Mouse (Mus musculus): ENCODE measurements around the gene Lrch3. TPM values are rescaled to one million over a fixed set of nuclear protein-coding genes. Genes with fewer than 3 reads are reported as not detected.
A peak's percentile ranks its signal among the peaks of the same experiment; 100 is the strongest.
"Not testable (repeated sequence)": the region's sequence is repeated elsewhere in the genome, so short reads cannot be mapped to it uniquely, and the experiment has no call there.

Gene Lrch3
- total RNA-seq, 2 experiments from 2014 or later, result 20.2 to 21.5 TPM

- ATAC-seq (replicated peaks; ENCODE audit: poor library complexity), result peak; percentile 46
Observed at GRCm38 (mm10) chr16:32906727-32907126, 7.2 kb upstream of the Lrch3 start.

GRCm38 (mm10) chr16:32913212-32913611 is 688 bp upstream of the Lrch3 start:
- no peak for ATAC-seq (replicated peaks; ENCODE audit: poor library complexity)

GRCm38 (mm10) chr16:32915292-32916068 is 1.6 kb downstream of the Lrch3 start:
- ATAC-seq (replicated peaks; ENCODE audit: poor library complexity), result no peak

GRCm38 (mm10) chr16:32926629-32927028 is 12.7 kb downstream of the Lrch3 start:
- not testable (repeated sequence) for ATAC-seq (replicated peaks; ENCODE audit: poor library complexity)

- no peak for ATAC-seq (replicated peaks; ENCODE audit: poor library complexity)
Observed at GRCm38 (mm10) chr16:32927044-32927443, 13.1 kb downstream of the Lrch3 start.

- no peak for ATAC-seq (replicated peaks; ENCODE audit: poor library complexity)
Observed at GRCm38 (mm10) chr16:32929918-32930317, 16.0 kb downstream of the Lrch3 start.

GRCm38 (mm10) chr16:32934470-32934869 is 20.6 kb downstream of the Lrch3 start:
- ATAC-seq (replicated peaks; ENCODE audit: poor library complexity), result no peak

- no peak for ATAC-seq (replicated peaks; ENCODE audit: poor library complexity)
Observed at GRCm38 (mm10) chr16:32935088-32935487, 21.2 kb downstream of the Lrch3 start.

- no peak for ATAC-seq (replicated peaks; ENCODE audit: poor library complexity)
Observed at GRCm38 (mm10) chr16:32937358-32937757, 23.5 kb downstream of the Lrch3 start.

GRCm38 (mm10) chr16:32939301-32939700 is 25.4 kb downstream of the Lrch3 start:
- not testable (repeated sequence) for ATAC-seq (replicated peaks; ENCODE audit: poor library complexity)

GRCm38 (mm10) chr16:32939716-32940115 is 25.8 kb downstream of the Lrch3 start:
- ATAC-seq (replicated peaks; ENCODE audit: poor library complexity), result not testable (repeated sequence)

GRCm38 (mm10) chr16:32941226-32941625 is 27.3 kb downstream of the Lrch3 start:
- ATAC-seq (replicated peaks; ENCODE audit: poor library complexity), result peak; percentile 93

GRCm38 (mm10) chr16:32942694-32943093 is 28.8 kb downstream of the Lrch3 start:
- no peak for ATAC-seq (replicated peaks; ENCODE audit: poor library complexity)

- no peak for ATAC-seq (replicated peaks; ENCODE audit: poor library complexity)
Observed at GRCm38 (mm10) chr16:32945379-32945778, 31.5 kb downstream of the Lrch3 start.

GRCm38 (mm10) chr16:32948016-32948415 is 34.1 kb downstream of the Lrch3 start:
- ATAC-seq (replicated peaks; ENCODE audit: poor library complexity), result no peak

GRCm38 (mm10) chr16:32948656-32949055 is 34.8 kb downstream of the Lrch3 start:
- ATAC-seq (replicated peaks; ENCODE audit: poor library complexity), result no peak

GRCm38 (mm10) chr16:32949281-32949680 is 35.4 kb downstream of the Lrch3 start:
- no peak for ATAC-seq (replicated peaks; ENCODE audit: poor library complexity)

GRCm38 (mm10) chr16:32951074-32951473 is 37.2 kb downstream of the Lrch3 start:
- no peak for ATAC-seq (replicated peaks; ENCODE audit: poor library complexity)

GRCm38 (mm10) chr16:32953806-32954205 is 39.9 kb downstream of the Lrch3 start:
- no peak for ATAC-seq (replicated peaks; ENCODE audit: poor library complexity)

GRCm38 (mm10) chr16:32954304-32954703 is 40.4 kb downstream of the Lrch3 start:
- no peak for ATAC-seq (replicated peaks; ENCODE audit: poor library complexity)

GRCm38 (mm10) chr16:32956889-32957288 is 43.0 kb downstream of the Lrch3 start:
- ATAC-seq (replicated peaks; ENCODE audit: poor library complexity), result no peak

- peak; percentile 68 for ATAC-seq (replicated peaks; ENCODE audit: poor library complexity)
Observed at GRCm38 (mm10) chr16:32972535-32972934, 58.6 kb downstream of the Lrch3 start.

- peak; percentile 79 for ATAC-seq (replicated peaks; ENCODE audit: poor library complexity)
Observed at GRCm38 (mm10) chr16:32973047-32973446, 59.1 kb downstream of the Lrch3 start.
